Mouse (Mus musculus): ENCODE measurements around the gene BC024978. TPM values are rescaled to one million over a fixed set of nuclear protein-coding genes. Genes with fewer than 3 reads are reported as not detected.

Gene BC024978
- polyA plus RNA-seq, 2 experiments: 0.56 to 1.9 TPM

DNA sequence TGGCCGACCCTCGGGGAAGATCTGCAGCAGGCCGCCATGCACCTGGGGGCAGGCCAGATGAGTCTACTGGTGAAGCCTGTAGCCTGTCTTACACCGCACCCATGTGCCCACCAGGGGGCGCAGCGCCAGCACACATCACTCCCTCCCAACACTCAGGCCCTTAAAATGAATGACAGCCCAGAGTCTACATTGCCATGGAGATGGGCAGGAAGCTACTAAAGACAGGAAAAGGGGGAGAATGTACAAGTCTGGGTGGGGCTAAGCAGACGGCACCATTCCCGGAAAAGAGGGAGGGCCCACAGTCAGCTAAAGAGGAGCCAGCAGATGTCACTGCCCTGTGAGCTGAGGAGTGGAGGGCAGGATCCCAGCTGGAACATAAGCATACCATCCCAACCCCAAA is 35.7 kb upstream of the BC024978 start:
- ATAC-seq (ENCODE audit: insufficient read depth): peak; percentile 76
- TF ChIP-seq CTCF (IDR thresholded peaks at IDR 0.05; ENCODE audit: low read depth) (peak; percentile 99), EP300 (IDR thresholded peaks at IDR 0.05; ENCODE audit: low read depth) (no peak)
- Histone ChIP-seq H3K4me1 (replicated peaks; ENCODE audit: control insufficient read depth in 2 of 2, insufficient read depth in 2 of 2, low read length in 1 of 2) (peaks cover 0 to 7% of the 10 kb centered on the region in 2 experiments; a peak in 2 of 4 replicates), H3K9ac (replicated peaks) (no peak overlapping the region), H3K27ac (no peak overlapping the region), H3K4me3 (ENCODE audit: insufficient read depth in 1 of 2, low read depth in 2 of 2, low read length in 2 of 2) (no peak overlapping the region), H3K9me3 (ENCODE audit: control insufficient read depth, low read length) (no peaks in the 10 kb centered on the region), H3K36me3 (replicated peaks; ENCODE audit: control insufficient read depth, insufficient read depth, low read depth) (peaks cover 4% of the 10 kb centered on the region), H3K27me3 (ENCODE audit: control insufficient read depth, insufficient read depth, low read length) (no peaks in the 10 kb centered on the region), H3K4me2 (ENCODE audit: low read depth) (no peak overlapping the region)
- 10% methylated on average over 8 of the region's 8 CpGs for WGBS (ENCODE audit: insufficient replicate concordance)
- DNase-seq (ENCODE audit: low read depth in 3 of 3, low spot score in 3 of 3): peak; percentile 52 to 66 (median 56)

DNA sequence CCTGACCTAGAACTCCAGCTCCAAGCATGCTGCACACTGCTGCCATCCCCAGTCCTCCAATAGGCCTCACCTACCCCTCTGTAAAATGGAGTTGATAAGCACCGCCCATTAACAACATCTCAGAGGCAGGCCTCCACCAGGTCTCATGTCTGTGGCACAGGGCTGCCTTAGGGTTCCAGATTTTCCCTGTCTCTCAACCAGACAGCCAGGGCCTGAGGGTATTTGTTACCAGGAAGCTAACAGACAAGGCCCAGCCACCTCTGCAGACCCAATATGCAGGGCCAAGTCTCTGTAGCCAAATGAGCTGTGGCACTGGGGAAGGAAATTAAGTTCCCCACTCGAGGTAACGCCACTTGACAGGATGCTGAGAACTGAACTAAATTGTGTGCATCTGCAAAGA is 34.7 kb upstream of the BC024978 start:
- Histone ChIP-seq H3K4me1 (replicated peaks; ENCODE audit: control insufficient read depth in 2 of 2, insufficient read depth in 2 of 2, low read length in 1 of 2) (peaks cover 0 to 7% of the 10 kb centered on the region in 2 experiments; a peak in 3 of 4 replicates), H3K36me3 (replicated peaks; ENCODE audit: control insufficient read depth, insufficient read depth, low read depth) (peaks cover 4% of the 10 kb centered on the region), H3K4me2 (ENCODE audit: low read depth) (no peak overlapping the region), H3K4me3 (ENCODE audit: insufficient read depth in 1 of 2, low read depth in 2 of 2, low read length in 2 of 2) (no peak overlapping the region), H3K27ac (no peak overlapping the region), H3K27me3 (ENCODE audit: control insufficient read depth, insufficient read depth, low read length) (no peaks in the 10 kb centered on the region), H3K9me3 (ENCODE audit: control insufficient read depth, low read length) (no peaks in the 10 kb centered on the region), H3K9ac (replicated peaks) (no peak overlapping the region)
- no peak for TF ChIP-seq EP300 (IDR thresholded peaks at IDR 0.05; ENCODE audit: low read depth)
- TF ChIP-seq CTCF (IDR thresholded peaks at IDR 0.05; ENCODE audit: low read depth): no peak
- ATAC-seq (ENCODE audit: insufficient read depth): no peak
- no peak for DNase-seq (ENCODE audit: low read depth in 3 of 3, low spot score in 3 of 3)
- 53% methylated on average over 3 of the region's 3 CpGs for WGBS (ENCODE audit: insufficient replicate concordance)

DNA sequence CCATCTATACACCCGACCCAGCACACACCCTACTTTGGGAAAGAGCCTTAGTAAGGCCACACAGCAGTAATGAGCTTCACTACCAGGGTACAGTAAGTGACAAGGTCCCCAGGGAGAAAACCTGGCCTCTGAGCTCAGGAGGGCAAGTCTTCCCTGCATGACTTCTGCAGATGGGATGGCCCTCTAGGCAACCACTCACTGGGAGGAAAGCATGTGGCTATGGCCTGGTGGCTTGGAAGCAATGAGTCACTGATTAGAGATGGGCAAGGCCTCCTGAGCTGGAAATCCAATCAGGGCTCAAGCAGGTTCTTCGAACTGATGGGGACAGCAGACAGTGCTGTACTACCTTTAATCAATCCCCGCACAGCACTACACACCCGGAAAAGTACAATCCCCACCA is 33.8 kb upstream of the BC024978 start:
- no peaks in the 10 kb centered on the region for H3K27me3 ChIP-seq (ENCODE audit: control insufficient read depth, insufficient read depth, low read length)
- H3K9me3 ChIP-seq (ENCODE audit: control insufficient read depth, low read length): no peaks in the 10 kb centered on the region
- no peak overlapping the region for H3K4me3 ChIP-seq (ENCODE audit: insufficient read depth in 1 of 2, low read depth in 2 of 2, low read length in 2 of 2)
- peaks cover 4% of the 10 kb centered on the region for H3K36me3 ChIP-seq (replicated peaks; ENCODE audit: control insufficient read depth, insufficient read depth, low read depth)
- ATAC-seq (ENCODE audit: insufficient read depth): no peak
- DNase-seq (ENCODE audit: low read depth in 3 of 3, low spot score in 3 of 3): no peak
- H3K9ac ChIP-seq (replicated peaks): no peak overlapping the region
- 61% methylated on average over 4 of the region's 4 CpGs for WGBS (ENCODE audit: insufficient replicate concordance)
- H3K4me2 ChIP-seq (ENCODE audit: low read depth): no peak overlapping the region
- H3K27ac ChIP-seq: no peak overlapping the region
- no peak for TF ChIP-seq CTCF (IDR thresholded peaks at IDR 0.05; ENCODE audit: low read depth)
- no peak for TF ChIP-seq EP300 (IDR thresholded peaks at IDR 0.05; ENCODE audit: low read depth)
- H3K4me1 ChIP-seq (replicated peaks; ENCODE audit: control insufficient read depth in 2 of 2, insufficient read depth in 2 of 2, low read length in 1 of 2): peaks cover 0 to 7% of the 10 kb centered on the region in 2 experiments; a peak in 3 of 4 replicates

DNA sequence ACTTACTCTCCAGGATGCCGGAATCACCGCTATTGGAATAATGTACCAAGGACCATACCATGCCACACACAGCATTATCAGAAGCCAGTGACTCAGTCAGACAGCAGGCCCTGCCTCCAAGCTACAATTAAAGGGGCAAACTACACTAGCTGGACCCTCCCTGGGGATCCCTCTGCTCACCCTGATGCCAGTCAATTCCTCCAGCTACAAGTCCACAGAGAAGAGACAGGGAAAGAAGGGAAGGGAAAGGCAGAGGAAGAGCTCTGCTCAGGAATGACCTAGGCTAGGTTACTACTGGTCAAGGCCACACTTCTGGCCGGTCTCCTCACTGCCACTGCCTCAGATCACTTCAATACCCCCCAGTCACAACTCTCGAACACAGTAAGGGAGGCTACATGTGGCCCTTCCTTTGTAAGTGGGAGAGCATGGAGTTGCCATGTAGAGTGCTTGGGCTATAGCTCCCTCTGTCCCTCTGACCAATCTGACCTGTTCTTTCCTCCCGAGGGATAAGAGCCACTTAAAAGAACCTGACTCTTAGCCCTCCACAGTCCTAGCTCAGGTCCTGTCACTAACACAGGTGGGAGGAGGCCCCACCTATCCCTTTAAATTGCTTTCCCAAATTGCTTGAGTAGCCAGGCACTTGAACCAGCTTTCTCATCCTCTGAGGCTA is 32.7 kb upstream of the BC024978 start:
- no peak overlapping the region for H3K9ac ChIP-seq (replicated peaks)
- H3K27ac ChIP-seq: no peak overlapping the region
- TF ChIP-seq EP300 (IDR thresholded peaks at IDR 0.05; ENCODE audit: low read depth) (no peak), CTCF (IDR thresholded peaks at IDR 0.05; ENCODE audit: low read depth) (no peak)
- peaks cover 0 to 16% of the 10 kb centered on the region in 2 experiments; a peak in 3 of 4 replicates for H3K4me1 ChIP-seq (replicated peaks; ENCODE audit: control insufficient read depth in 2 of 2, insufficient read depth in 2 of 2, low read length in 1 of 2)
- no peaks in the 10 kb centered on the region for H3K27me3 ChIP-seq (ENCODE audit: control insufficient read depth, insufficient read depth, low read length)
- no peak overlapping the region for H3K4me3 ChIP-seq (ENCODE audit: insufficient read depth in 1 of 2, low read depth in 2 of 2, low read length in 2 of 2)
- H3K9me3 ChIP-seq (ENCODE audit: control insufficient read depth, low read length): no peaks in the 10 kb centered on the region
- H3K4me2 ChIP-seq (ENCODE audit: low read depth): no peak overlapping the region
- DNase-seq (ENCODE audit: low read depth in 3 of 3, low spot score in 3 of 3) (no peak), ATAC-seq (ENCODE audit: insufficient read depth) (no peak)
- 68% methylated on average over 5 of the region's 5 CpGs for WGBS (ENCODE audit: insufficient replicate concordance)
- peaks cover 4% of the 10 kb centered on the region for H3K36me3 ChIP-seq (replicated peaks; ENCODE audit: control insufficient read depth, insufficient read depth, low read depth)

DNA sequence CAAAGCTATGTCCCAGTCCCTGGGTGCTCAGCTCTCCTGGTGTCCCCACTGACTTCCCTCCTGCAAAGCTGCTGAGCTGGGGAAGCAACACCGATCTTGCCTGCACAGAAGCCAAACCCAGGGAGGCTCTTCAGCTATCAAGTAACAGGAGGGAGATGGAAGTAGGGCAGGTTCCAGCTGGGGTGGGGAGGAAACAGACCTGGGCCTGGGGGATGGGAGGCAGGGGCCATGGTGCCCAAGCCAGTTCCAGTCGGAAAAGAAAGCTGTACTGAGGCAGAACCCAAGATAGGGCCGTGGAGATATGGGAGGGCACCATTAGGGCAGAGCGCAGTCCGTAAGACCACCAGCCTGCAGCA is 32.2 kb upstream of the BC024978 start:
- Histone ChIP-seq H3K9ac (replicated peaks) (no peak overlapping the region), H3K27me3 (ENCODE audit: control insufficient read depth, insufficient read depth, low read length) (no peaks in the 10 kb centered on the region), H3K4me2 (ENCODE audit: low read depth) (no peak overlapping the region), H3K4me3 (ENCODE audit: insufficient read depth in 1 of 2, low read depth in 2 of 2, low read length in 2 of 2) (no peak overlapping the region), H3K9me3 (ENCODE audit: control insufficient read depth, low read length) (no peaks in the 10 kb centered on the region), H3K27ac (no peak overlapping the region), H3K4me1 (replicated peaks; ENCODE audit: control insufficient read depth in 2 of 2, insufficient read depth in 2 of 2, low read length in 1 of 2) (peaks cover 0 to 19% of the 10 kb centered on the region in 2 experiments; a peak in 3 of 4 replicates), H3K36me3 (replicated peaks; ENCODE audit: control insufficient read depth, insufficient read depth, low read depth) (peaks cover 2% of the 10 kb centered on the region)
- ATAC-seq (ENCODE audit: insufficient read depth) (no peak), DNase-seq (ENCODE audit: low read depth in 3 of 3, low spot score in 3 of 3) (no peak)
- WGBS (ENCODE audit: insufficient replicate concordance): 77% methylated on average over 5 of the region's 5 CpGs
- no peak for TF ChIP-seq CTCF (IDR thresholded peaks at IDR 0.05; ENCODE audit: low read depth)
- TF ChIP-seq EP300 (IDR thresholded peaks at IDR 0.05; ENCODE audit: low read depth): no peak
